Mouse (Mus musculus) forebrain, embryonic 14.5 days (tissue): ENCODE measurements at regions not wholly inside any gene's neighbourhood (a gene's known extent, or its start where the extent isn't known, plus 50 kb on each side); places are given as distances from the start of the nearest gene placed in this dataset.
"Not testable (repeated sequence)": the region's sequence is repeated elsewhere in the genome, so short reads cannot be mapped to it uniquely, and the experiment has no call there.

Experiments
- ATAC-seq: fragments of 200-750 bp; cut with Nextera tagmentation; 2 replicates; pipeline ENCODE4 v1.8.0; 2017; ENCODE audit warnings: mild to moderate bottlenecking, moderate library complexity
- DNase-seq: peaks from one replicate; pipeline ENCODE4 v3.0.0-alpha.2; 2015; ENCODE audit warnings: low spot score
- H3K27ac ChIP-seq: fragments of 300-500 bp; sonication (generic); 2 replicates; pipeline ENCODE4 v1.5.1; 2014; ENCODE audit warnings: low read depth, mild to moderate bottlenecking, control low read depth, low read length, moderate library complexity
- H3K27me3 ChIP-seq: fragments of 300-500 bp; sonication (generic); replicated peaks from 2 replicates; pipeline ENCODE4 v1.6.1; 2014; ENCODE audit warnings: low read length, control low read depth, mixed read lengths; ENCODE audit not compliant: control insufficient read depth, insufficient read depth
- H3K36me3 ChIP-seq: fragments of 300-500 bp; sonication (generic); 2 replicates; pipeline ENCODE4 v1.6.1; 2014; ENCODE audit warnings: low read length, control low read depth; ENCODE audit not compliant: control insufficient read depth, insufficient read depth
- H3K4me1 ChIP-seq: fragments of 300-500 bp; sonication (generic); 2 replicates; pipeline ENCODE4 v1.6.1; 2014; ENCODE audit warnings: antibody characterized with exemption, low read length, control low read depth; ENCODE audit not compliant: control insufficient read depth, insufficient read depth
- H3K4me2 ChIP-seq: fragments of 300-500 bp; sonication (generic); 2 replicates; pipeline ENCODE4 v1.6.1; 2014; ENCODE audit warnings: mild to moderate bottlenecking, control low read depth, low read length
- H3K4me3 ChIP-seq: fragments of 300-500 bp; sonication (generic); 2 replicates; pipeline ENCODE4 v1.5.1; 2014; ENCODE audit warnings: low read depth, low read length, control low read depth
- H3K9ac ChIP-seq: fragments of 300-500 bp; sonication (generic); 2 replicates; pipeline ENCODE4 v1.6.1; 2014; ENCODE audit warnings: mild to moderate bottlenecking, low read length, control low read depth, moderate library complexity
- H3K9me3 ChIP-seq: fragments of 300-500 bp; sonication (generic); replicated peaks from 2 replicates; pipeline ENCODE4 v1.6.1; 2016; ENCODE audit warnings: low read length, control low read depth, mixed read lengths; ENCODE audit not compliant: control insufficient read depth
- WGBS: fragments of 180-500 bp; shearing (Covaris S2); extraction: QIAGEN DNeasy Blood & Tissue Kit; methylation state at CpG from one replicate; pipeline ENCODE4 v1.1.7; 2014; 5-methylcytosine and 5-hydroxymethylcytosine counted together

DNA sequence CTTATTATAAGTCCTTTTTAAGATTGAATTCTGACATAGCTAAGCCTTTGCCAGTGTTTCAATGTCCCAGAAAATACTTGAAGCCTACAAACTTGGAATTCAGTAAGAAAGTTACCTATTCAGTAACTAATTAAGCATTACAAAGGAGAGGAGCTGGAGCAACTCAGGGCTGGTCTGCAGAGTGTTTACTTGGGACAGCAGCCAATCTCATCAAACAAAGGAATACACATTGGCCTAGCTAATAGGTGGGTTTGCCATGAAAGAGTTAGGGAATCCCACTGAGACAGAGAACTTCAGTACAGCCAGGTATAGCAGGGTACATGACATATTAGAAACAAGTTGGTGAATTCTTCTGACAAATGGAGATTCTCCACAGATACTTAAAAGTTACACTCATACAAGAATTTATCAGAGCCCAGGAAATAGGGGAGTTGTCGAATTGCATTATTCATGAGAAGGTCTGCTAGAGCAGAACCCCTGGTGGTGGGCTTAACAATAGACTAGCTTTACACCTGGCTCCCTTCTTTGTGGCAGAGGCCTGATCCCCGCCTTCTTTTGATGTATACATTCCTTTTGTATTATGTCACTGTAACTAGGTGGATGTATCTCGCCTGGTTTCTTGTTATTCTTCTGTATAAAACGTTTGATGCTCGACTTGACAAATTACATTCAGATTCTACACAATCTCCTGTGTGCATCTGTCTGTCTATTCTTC, 525.2 kb downstream of the 4930447F04Rik start:
- not testable (repeated sequence) for H3K9ac ChIP-seq, H3K9me3 ChIP-seq, H3K27me3 ChIP-seq, H3K36me3 ChIP-seq, H3K4me3 ChIP-seq, ATAC-seq, H3K4me1 ChIP-seq, H3K27ac ChIP-seq, DNase-seq, H3K4me2 ChIP-seq
- 50% methylated on average over 5 of the region's 5 CpGs for WGBS

DNA sequence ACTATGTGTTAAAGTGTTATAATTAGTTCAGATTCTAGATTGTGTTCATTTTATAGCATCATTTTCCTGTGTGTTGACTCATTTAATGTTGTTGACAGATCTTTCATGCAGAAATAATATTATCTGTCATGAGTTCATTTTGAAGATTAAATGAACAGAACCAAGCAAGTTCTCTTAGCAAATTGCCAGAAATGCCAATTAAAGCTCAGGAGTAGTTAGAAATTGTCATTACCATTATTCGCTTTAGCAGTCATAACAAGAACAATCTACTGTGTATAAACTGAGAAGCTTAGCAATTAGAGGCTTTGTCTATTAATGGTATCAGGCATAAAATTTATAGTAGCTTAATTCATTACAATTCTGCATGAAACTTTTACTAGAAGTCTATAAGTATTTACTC, 534.2 kb downstream of the 4930447F04Rik start:
- 90% methylated on average over 1 of the region's 1 CpGs for WGBS
- H3K9me3 ChIP-seq, result no peaks in the 10 kb centered on the region
- no peak for ATAC-seq

DNA sequence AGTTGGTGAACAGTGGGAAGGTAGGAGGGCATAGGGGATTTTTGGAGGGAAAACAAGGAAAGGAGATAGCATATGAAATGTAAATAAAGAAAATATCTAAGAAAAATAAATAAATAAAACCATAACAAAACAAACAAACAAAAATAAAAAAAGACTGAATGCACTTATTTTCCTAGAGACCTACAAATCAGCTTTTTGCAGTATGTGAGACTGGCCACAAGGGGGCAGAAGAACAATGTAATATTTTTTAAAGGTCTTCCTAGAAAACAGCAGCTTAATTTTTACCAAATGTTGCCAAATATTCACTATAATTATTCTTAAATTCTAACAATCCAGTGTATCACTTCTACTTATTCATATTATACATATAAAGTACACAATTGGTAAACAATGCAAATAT, 569.4 kb downstream of the 4930447F04Rik start:
- no peak overlapping the region for H3K27ac ChIP-seq
- H3K36me3 ChIP-seq, result no peaks in the 10 kb centered on the region
- no peaks in the 10 kb centered on the region for H3K9me3 ChIP-seq
- H3K4me2 ChIP-seq, result no peak overlapping the region
- DNase-seq (peak; percentile 58), ATAC-seq (0 out of 2 replicates have a peak, but pooled peaks have one; percentile 29)
- no peak overlapping the region for H3K4me3 ChIP-seq
- no peaks in the 10 kb centered on the region for H3K4me1 ChIP-seq
- no peaks in the 10 kb centered on the region for H3K27me3 ChIP-seq
- no peak overlapping the region for H3K9ac ChIP-seq

More for the DNA sequence above, 534.2 kb downstream of the 4930447F04Rik start:
- Histone ChIP-seq H3K4me1 (no peaks in the 10 kb centered on the region), H3K27ac (no peak overlapping the region), H3K4me3 (no peak overlapping the region), H3K36me3 (no peaks in the 10 kb centered on the region), H3K4me2 (no peak overlapping the region), H3K9ac (no peak overlapping the region), H3K27me3 (no peaks in the 10 kb centered on the region)
- DNase-seq, result no peak

DNA sequence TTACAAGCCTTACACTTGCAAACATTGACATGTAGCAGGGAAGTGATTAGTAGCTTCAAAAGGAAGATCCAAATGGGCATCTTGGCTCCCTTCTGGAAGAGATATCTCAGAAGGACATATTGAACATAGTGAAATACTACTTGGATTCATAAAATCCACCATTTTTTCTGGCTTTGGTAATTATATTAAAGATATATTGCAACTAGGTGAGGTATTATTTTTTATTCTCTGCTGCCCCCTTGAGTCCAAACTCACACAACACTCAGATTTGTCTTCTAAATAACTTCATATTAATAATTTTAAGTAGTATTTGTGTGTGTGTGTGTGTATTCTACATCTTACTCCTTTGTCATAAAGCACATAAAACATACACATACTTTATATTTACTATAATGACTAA, 588.5 kb downstream of the 4930447F04Rik start:
- no peaks in the 10 kb centered on the region for H3K36me3 ChIP-seq
- H3K4me3 ChIP-seq, result no peak overlapping the region
- H3K9ac ChIP-seq, result no peak overlapping the region
- no peaks in the 10 kb centered on the region for H3K27me3 ChIP-seq
- DNase-seq (peak; percentile 38), ATAC-seq (no peak)
- no peaks in the 10 kb centered on the region for H3K4me1 ChIP-seq
- no peaks in the 10 kb centered on the region for H3K9me3 ChIP-seq
- H3K27ac ChIP-seq, result no peak overlapping the region
- H3K4me2 ChIP-seq, result no peak overlapping the region
